Mouse (Mus musculus) forebrain, embryonic 11.5 days (tissue): Measurements from ENCODE around the gene Tmem164. TPM values are rescaled to one million over a fixed set of nuclear protein-coding genes. Genes with fewer than 3 reads are reported as not detected.

Source experiments
- ATAC-seq: fragments of 200-750 bp; cut with Nextera tagmentation; replicated peaks from 2 replicates; pipeline ENCODE4 v1.8.0; 2017; ENCODE audit warnings: moderate TSS enrichment; ENCODE audit not compliant: low FRiP score
- DNase-seq: peaks from one replicate; pipeline ENCODE4 v3.0.0-alpha.2; 2017; ENCODE audit warnings: low spot score
- H3K27ac ChIP-seq: fragments of 300-500 bp; sonication (generic); 2 replicates; pipeline ENCODE4 v1.5.1; 2014; ENCODE audit warnings: low read depth, low read length
- H3K27me3 ChIP-seq: fragments of 300-500 bp; sonication (generic); 2 replicates; pipeline ENCODE4 v1.6.1; 2014; ENCODE audit warnings: mild to moderate bottlenecking, low read length, mixed read lengths; ENCODE audit not compliant: control insufficient read depth, insufficient read depth
- H3K36me3 ChIP-seq: fragments of 300-500 bp; sonication (generic); 2 replicates; pipeline ENCODE4 v1.6.1; 2014; ENCODE audit warnings: mild to moderate bottlenecking, low read length, moderate library complexity, mixed read lengths; ENCODE audit not compliant: control insufficient read depth, insufficient read depth
- H3K4me1 ChIP-seq: fragments of 300-500 bp; sonication (generic); replicated peaks from 2 replicates; pipeline ENCODE4 v1.6.1; 2014; ENCODE audit warnings: low read length, mixed read lengths; ENCODE audit not compliant: control insufficient read depth, insufficient read depth
- H3K4me2 ChIP-seq: fragments of 300-500 bp; sonication (generic); 2 replicates; pipeline ENCODE4 v1.6.1; 2014; ENCODE audit warnings: low read depth, mild to moderate bottlenecking, low read length, moderate library complexity, mixed read lengths; ENCODE audit not compliant: severe bottlenecking
- H3K4me3 ChIP-seq: fragments of 300-500 bp; sonication (generic); 2 replicates; pipeline ENCODE4 v1.5.1; 2014; ENCODE audit warnings: low read depth, low read length
- H3K9ac ChIP-seq: fragments of 300-500 bp; sonication (generic); 2 replicates; pipeline ENCODE4 v1.6.1; 2014; ENCODE audit warnings: low read length
- H3K9me3 ChIP-seq: fragments of 300-500 bp; sonication (generic); 2 replicates; pipeline ENCODE4 v1.6.1; 2016; ENCODE audit warnings: low read length, mixed read lengths; ENCODE audit not compliant: control insufficient read depth
- WGBS: fragments of 180-500 bp; shearing (Covaris S2); extraction: QIAGEN DNeasy Blood & Tissue Kit; methylation state at CpG from one replicate; pipeline ENCODE4 v1.1.7; 2014; 5-methylcytosine and 5-hydroxymethylcytosine counted together
- polyA plus RNA-seq: library from polyadenylated mRNA; unstranded; fragments of >200 nt; fragmentation: Nextera tagmentation; extraction: Ambion mirVana; gene quantifications from 2 replicates; pipeline ENCODE4 v1.2.1, GENCODE M21; 2014

Gene Tmem164
- polyA plus RNA-seq, 1 experiment from 2014 or later = 42.6 TPM

GRCm38 (mm10) chrX:142697545-142698204 is 16.5 kb downstream of the Tmem164 start:
- Histone ChIP-seq H3K9me3 (no peaks in the 10 kb centered on the region), H3K4me3 (no peak overlapping the region), H3K4me2 (no peak overlapping the region), H3K27ac (no peak overlapping the region), H3K9ac (no peak overlapping the region), H3K27me3 (peaks cover 4% of the 10 kb centered on the region; the same call in 1 of the 2 replicates), H3K4me1 (no peaks in the 10 kb centered on the region), H3K36me3 (no peaks in the 10 kb centered on the region)
- DNase-seq = no peak
- no peak for ATAC-seq
- 75% methylated on average over 5 of the region's 5 CpGs for WGBS

- H3K36me3 ChIP-seq = no peaks in the 10 kb centered on the region
- no peaks in the 10 kb centered on the region for H3K9me3 ChIP-seq
- no peak overlapping the region for H3K9ac ChIP-seq
- peaks cover 4% of the 10 kb centered on the region; the same call in 1 of the 2 replicates for H3K27me3 ChIP-seq
- no peak for DNase-seq
- ATAC-seq = no peak
- 86% methylated on average over 7 of the region's 7 CpGs for WGBS
- H3K4me3 ChIP-seq = no peak overlapping the region
- H3K27ac ChIP-seq = no peak overlapping the region
- H3K4me2 ChIP-seq = no peak overlapping the region
- no peaks in the 10 kb centered on the region for H3K4me1 ChIP-seq
These were observed 17.0 kb downstream of the Tmem164 start for GRCm38 (mm10) chrX:142698212-142698611.

- Histone ChIP-seq H3K27ac (no peak overlapping the region), H3K4me1 (no peaks in the 10 kb centered on the region), H3K4me3 (no peak overlapping the region), H3K9me3 (no peaks in the 10 kb centered on the region), H3K4me2 (no peak overlapping the region), H3K27me3 (peaks cover 2% of the 10 kb centered on the region; the same call in 1 of the 2 replicates), H3K9ac (no peak overlapping the region), H3K36me3 (no peaks in the 10 kb centered on the region)
- no peak for DNase-seq
- 86% methylated on average over 5 of the region's 5 CpGs for WGBS
- no peak for ATAC-seq
These were observed 20.9 kb downstream of the Tmem164 start for GRCm38 (mm10) chrX:142702094-142702493.

GRCm38 (mm10) chrX:142702566-142702965 is 21.4 kb downstream of the Tmem164 start:
- no peak for ATAC-seq

GRCm38 (mm10) chrX:142703953-142704352 is 22.7 kb downstream of the Tmem164 start:
- H3K4me3 ChIP-seq = no peak overlapping the region
- H3K27ac ChIP-seq = no peak overlapping the region
- ATAC-seq = no peak
- no peaks in the 10 kb centered on the region for H3K4me1 ChIP-seq
- WGBS = 77% methylated on average over 3 of the region's 3 CpGs
- H3K27me3 ChIP-seq = peaks cover under 1% of the 10 kb centered on the region; the same call in 1 of the 2 replicates
- no peak overlapping the region for H3K4me2 ChIP-seq
- H3K9ac ChIP-seq = no peak overlapping the region
- H3K36me3 ChIP-seq = no peaks in the 10 kb centered on the region
- no peaks in the 10 kb centered on the region for H3K9me3 ChIP-seq
- DNase-seq = no peak

More at GRCm38 (mm10) chrX:142702566-142702965, 21.4 kb downstream of the Tmem164 start:
- Histone ChIP-seq H3K4me2 (no peak overlapping the region), H3K4me1 (no peaks in the 10 kb centered on the region), H3K9me3 (no peaks in the 10 kb centered on the region), H3K27me3 (peaks cover 2% of the 10 kb centered on the region; the same call in 1 of the 2 replicates), H3K36me3 (no peaks in the 10 kb centered on the region), H3K9ac (no peak overlapping the region), H3K4me3 (no peak overlapping the region), H3K27ac (no peak overlapping the region)
- DNase-seq = no peak
- 87% methylated on average over 3 of the region's 3 CpGs for WGBS

- H3K27ac ChIP-seq = no peak overlapping the region
- ATAC-seq (no peak), DNase-seq (no peak)
- H3K27me3 ChIP-seq = no peaks in the 10 kb centered on the region
- no peak overlapping the region for H3K9ac ChIP-seq
- H3K36me3 ChIP-seq = no peaks in the 10 kb centered on the region
- H3K4me3 ChIP-seq = no peak overlapping the region
- H3K9me3 ChIP-seq = no peaks in the 10 kb centered on the region
- H3K4me2 ChIP-seq = no peak overlapping the region
- H3K4me1 ChIP-seq = no peaks in the 10 kb centered on the region
These were observed 27.1 kb downstream of the Tmem164 start for GRCm38 (mm10) chrX:142708257-142708656.

- H3K4me3 ChIP-seq = no peak overlapping the region
- WGBS = 85% methylated on average over 3 of the region's 3 CpGs
- H3K27ac ChIP-seq = no peak overlapping the region
- ATAC-seq (no peak), DNase-seq (no peak)
- no peaks in the 10 kb centered on the region for H3K4me1 ChIP-seq
- peaks cover 3% of the 10 kb centered on the region; the same call in 1 of the 2 replicates for H3K27me3 ChIP-seq
- H3K9ac ChIP-seq = no peak overlapping the region
- H3K36me3 ChIP-seq = no peaks in the 10 kb centered on the region
- no peak overlapping the region for H3K4me2 ChIP-seq
- H3K9me3 ChIP-seq = no peaks in the 10 kb centered on the region
These were observed 34.8 kb downstream of the Tmem164 start for GRCm38 (mm10) chrX:142716014-142716413.

GRCm38 (mm10) chrX:142717958-142718478 is 36.8 kb downstream of the Tmem164 start:
- no peaks in the 10 kb centered on the region for H3K4me1 ChIP-seq
- H3K4me3 ChIP-seq = no peak overlapping the region
- no peak for ATAC-seq
- H3K36me3 ChIP-seq = no peaks in the 10 kb centered on the region
- no peak for DNase-seq
- H3K9ac ChIP-seq = no peak overlapping the region
- no peaks in the 10 kb centered on the region for H3K9me3 ChIP-seq
- no peak overlapping the region for H3K27ac ChIP-seq
- H3K4me2 ChIP-seq = no peak overlapping the region
- WGBS = 95% methylated on average over 9 of the region's 9 CpGs
- H3K27me3 ChIP-seq = peaks cover 3% of the 10 kb centered on the region; the same call in 1 of the 2 replicates

GRCm38 (mm10) chrX:142718759-142719158 is 37.6 kb downstream of the Tmem164 start:
- H3K4me1 ChIP-seq = no peaks in the 10 kb centered on the region
- H3K4me2 ChIP-seq = no peak overlapping the region
- H3K4me3 ChIP-seq = no peak overlapping the region
- ATAC-seq (no peak), DNase-seq (no peak)
- H3K9me3 ChIP-seq = no peaks in the 10 kb centered on the region
- H3K27me3 ChIP-seq = peaks cover 3% of the 10 kb centered on the region; the same call in 1 of the 2 replicates
- no peak overlapping the region for H3K27ac ChIP-seq
- H3K9ac ChIP-seq = no peak overlapping the region
- H3K36me3 ChIP-seq = no peaks in the 10 kb centered on the region
- WGBS = 85% methylated on average over 4 of the region's 4 CpGs
